Mouse (Mus musculus) kidney, postnatal 0 days (tissue): Measurements from ENCODE around the gene Vmn1r126. TPM values are rescaled to one million over a fixed set of nuclear protein-coding genes. Genes with fewer than 3 reads are reported as not detected.
"Not testable (repeated sequence)": the region's sequence is repeated elsewhere in the genome, so short reads cannot be mapped to it uniquely, and the experiment has no call there.

Source experiments
- ATAC-seq: fragments of 200-750 bp; cut with Nextera tagmentation; replicated peaks from 2 replicates; pipeline ENCODE4 v1.8.0; 2017; ENCODE audit warnings: low read depth, moderate number of reproducible peaks, moderate TSS enrichment, moderate library complexity; ENCODE audit not compliant: low FRiP score
- DNase-seq: peaks from one replicate; pipeline ENCODE4 v3.0.0-alpha.2; 2016; ENCODE audit warnings: low spot score
- H3K27ac ChIP-seq: fragments of 300-500 bp; sonication (generic); 2 replicates; pipeline ENCODE4 v1.5.1; 2014; ENCODE audit warnings: mild to moderate bottlenecking
- H3K27me3 ChIP-seq: fragments of 300-500 bp; sonication (generic); 2 replicates; pipeline ENCODE4 v1.6.1; 2014; ENCODE audit warnings: low read length, mixed read lengths; ENCODE audit not compliant: insufficient read depth
- H3K36me3 ChIP-seq: fragments of 300-500 bp; sonication (generic); 2 replicates; pipeline ENCODE4 v1.6.1; 2014; ENCODE audit warnings: low read length, mixed read lengths; ENCODE audit not compliant: insufficient read depth
- H3K4me1 ChIP-seq: fragments of 300-500 bp; sonication (generic); replicated peaks from 2 replicates; pipeline ENCODE4 v1.6.1; 2014; ENCODE audit warnings: antibody characterized with exemption, low read length, mixed read lengths; ENCODE audit not compliant: insufficient read depth
- H3K4me2 ChIP-seq: fragments of 300-500 bp; sonication (generic); 2 replicates; pipeline ENCODE4 v1.6.1; 2014; ENCODE audit warnings: mild to moderate bottlenecking, low read length, moderate library complexity, mixed read lengths
- H3K4me3 ChIP-seq: fragments of 300-500 bp; sonication (generic); replicated peaks from 2 replicates; pipeline ENCODE4 v1.5.1; 2014; ENCODE audit warnings: low read depth, low read length
- H3K9ac ChIP-seq: fragments of 300-500 bp; sonication (generic); 2 replicates; pipeline ENCODE4 v1.6.1; 2014; ENCODE audit warnings: low read depth, low read length
- H3K9me3 ChIP-seq: fragments of 300-500 bp; sonication (generic); replicated peaks from 2 replicates; pipeline ENCODE4 v1.6.1; 2016; ENCODE audit warnings: low read length, inconsistent platforms, mixed read lengths
- WGBS: fragments of 180-500 bp; shearing (Covaris S2); extraction: QIAGEN DNeasy Blood & Tissue Kit; methylation state at CpG from one replicate; pipeline ENCODE4 v1.1.7; 2014; 5-methylcytosine and 5-hydroxymethylcytosine counted together
- polyA plus RNA-seq: library from polyadenylated mRNA; unstranded; fragments of >200 nt; fragmentation: Nextera tagmentation; extraction: Ambion mirVana; gene quantifications from 2 replicates; pipeline ENCODE4 v1.2.1, GENCODE M21; 2015

Gene Vmn1r126
- polyA plus RNA-seq = not detected in 2 replicates

GRCm38 (mm10) chr7:21301367-21301766 lies at the start of gene Vmn1r126:
TSS of gene Vmn1r126 (minus strand) at chr7:21301467.
- H3K4me3 ChIP-seq, H3K4me1 ChIP-seq, H3K9me3 ChIP-seq, H3K36me3 ChIP-seq, DNase-seq, H3K4me2 ChIP-seq, H3K27ac ChIP-seq, H3K27me3 ChIP-seq, H3K9ac ChIP-seq, ATAC-seq: not testable (repeated sequence)
- WGBS = no CpG with 5 or more reads among the region's 5 CpGs

- H3K27ac ChIP-seq, ATAC-seq, H3K4me1 ChIP-seq, DNase-seq, H3K9me3 ChIP-seq, H3K27me3 ChIP-seq, H3K4me2 ChIP-seq, H3K9ac ChIP-seq, H3K36me3 ChIP-seq, H3K4me3 ChIP-seq: not testable (repeated sequence)
- 71% methylated on average over 1 of the region's 1 CpGs for WGBS
Measured at GRCm38 (mm10) chr7:21349073-21349472, 47.8 kb upstream of the Vmn1r126 start, which contains the start of gene Vmn1r128. TSS of gene Vmn1r128 (plus strand) at chr7:21349373.

- not testable (repeated sequence) for H3K9me3 ChIP-seq, H3K4me2 ChIP-seq, H3K27ac ChIP-seq, DNase-seq, H3K36me3 ChIP-seq, H3K4me3 ChIP-seq, H3K4me1 ChIP-seq, H3K9ac ChIP-seq, H3K27me3 ChIP-seq, ATAC-seq
- WGBS = no CpG with 5 or more reads among the region's 3 CpGs
Measured at GRCm38 (mm10) chr7:21319761-21320160, 18.5 kb upstream of the Vmn1r126 start, which contains the start of gene Vmn1r127. TSS of gene Vmn1r127 (minus strand) at chr7:21319861.

GRCm38 (mm10) chr7:21271879-21272278 lies 29.4 kb downstream of the Vmn1r126 start, which contains the start of gene Vmn1r125:
TSS of gene Vmn1r125 (plus strand) at chr7:21272179.
- H3K27me3 ChIP-seq, H3K4me2 ChIP-seq, H3K9ac ChIP-seq, DNase-seq, H3K27ac ChIP-seq, H3K9me3 ChIP-seq, ATAC-seq, H3K4me1 ChIP-seq, H3K36me3 ChIP-seq, H3K4me3 ChIP-seq: not testable (repeated sequence)
- 52% methylated on average over 3 of the region's 3 CpGs for WGBS

- not testable (repeated sequence) for H3K27me3 ChIP-seq, H3K36me3 ChIP-seq, H3K9ac ChIP-seq, H3K4me3 ChIP-seq, DNase-seq, H3K27ac ChIP-seq, H3K4me2 ChIP-seq, ATAC-seq, H3K9me3 ChIP-seq, H3K4me1 ChIP-seq
- 73% methylated on average over 4 of the region's 4 CpGs for WGBS
Measured at GRCm38 (mm10) chr7:21260517-21260916, 40.8 kb downstream of the Vmn1r126 start, which contains the start of gene Vmn1r124. TSS of gene Vmn1r124 (minus strand) at chr7:21260617.

Other genes starting within 250 kb of the Vmn1r126 start
- not detected in 2 replicates for gene Vmn1r120, start 247.7 kb downstream of the Vmn1r126 start, polyA plus RNA-seq
- gene Vmn1r121, start 203.0 kb downstream of the Vmn1r126 start, polyA plus RNA-seq = not detected in 2 replicates
- not detected in 2 replicates for gene Vmn1r122, start 167.3 kb downstream of the Vmn1r126 start, polyA plus RNA-seq
- gene Vmn1r123, start 139.3 kb downstream of the Vmn1r126 start, polyA plus RNA-seq = not detected in 2 replicates
- not detected in 2 replicates for gene Gm5157, start 111.0 kb downstream of the Vmn1r126 start, polyA plus RNA-seq
- gene Vmn1r124, start 40.9 kb downstream of the Vmn1r126 start, polyA plus RNA-seq = not detected in 2 replicates
- not detected in 2 replicates for gene Vmn1r125, start 29.3 kb downstream of the Vmn1r126 start, polyA plus RNA-seq
- gene Vmn1r127, start 18.4 kb upstream of the Vmn1r126 start, polyA plus RNA-seq = not detected in 2 replicates
- gene Vmn1r128, start 47.9 kb upstream of the Vmn1r126 start, polyA plus RNA-seq = not detected in 2 replicates
- not detected in 2 replicates for gene Vmn1r129, start 59.8 kb upstream of the Vmn1r126 start, polyA plus RNA-seq
- gene Gm6882, start 131.3 kb upstream of the Vmn1r126 start, polyA plus RNA-seq = not detected in 2 replicates
- not detected in 2 replicates for gene Vmn1r130, start 210.3 kb upstream of the Vmn1r126 start, polyA plus RNA-seq
- not detected in 2 replicates for gene Vmn1r131, start 244.6 kb upstream of the Vmn1r126 start, polyA plus RNA-seq